Comparison of ENCODE assay signal across 7 mouse cellular contexts in the genomic region with DNA sequence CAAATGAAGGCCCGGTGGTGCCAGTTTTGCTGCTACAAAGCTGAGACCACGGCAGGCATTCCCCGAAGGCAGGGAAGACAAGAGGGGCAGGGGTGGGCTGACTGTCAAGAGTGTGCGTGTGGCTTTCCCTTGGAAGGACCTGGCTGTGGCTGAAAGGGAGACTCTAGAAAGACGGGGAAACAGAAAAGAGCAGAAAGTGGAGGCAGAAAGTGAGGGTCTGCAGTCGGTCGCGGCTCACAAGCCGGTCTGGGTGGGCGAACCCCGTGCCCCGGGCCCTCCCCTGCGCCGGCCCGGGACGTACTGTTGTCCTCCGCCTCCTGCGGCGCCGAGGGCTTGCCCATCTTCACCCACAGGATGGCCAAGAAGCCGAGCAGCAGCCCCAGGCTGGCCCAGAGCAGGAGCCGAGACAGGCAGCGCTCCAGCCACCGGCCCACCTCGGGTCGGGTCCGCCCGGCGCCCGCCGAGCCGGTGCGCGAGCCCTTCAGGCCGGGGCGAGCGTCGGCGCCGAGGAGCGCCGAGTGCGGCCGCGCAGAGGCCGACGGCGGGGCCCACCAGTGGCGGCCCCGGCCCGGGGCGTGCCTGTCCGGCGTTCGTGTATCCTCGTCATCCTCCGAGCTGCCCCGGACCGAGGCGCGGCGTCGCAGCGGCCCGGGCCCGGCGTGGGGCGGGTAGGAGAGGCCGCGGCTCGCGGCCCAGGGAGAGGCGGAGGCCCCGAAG. TPM values are rescaled to one million over a fixed set of nuclear protein-coding genes. Genes with fewer than 3 reads are reported as not detected.
DNase-seq lines count a peak whose midpoint lies in the region; ATAC-seq and TF ChIP-seq lines count a peak whose summit lies in the region.

No protein-coding gene starts in this region.

- no peaks in the 10 kb centered on the region for H3K27me3 ChIP-seq in C2C12 (ENCODE audit: control insufficient read depth, insufficient read depth, insufficient read length)
- no peaks in the 10 kb centered on the region for H3K27me3 ChIP-seq in heart, embryonic 14.5 days (ENCODE audit: control insufficient read depth, insufficient read depth, low read length)
- H3K27me3 ChIP-seq in limb, embryonic 11.5 days (ENCODE audit: control insufficient read depth, insufficient read depth, low read length): no peaks in the 10 kb centered on the region
- H3K27me3 ChIP-seq in midbrain, embryonic 14.5 days (ENCODE audit: control insufficient read depth, insufficient read depth, low read length): no peaks in the 10 kb centered on the region

- peak overlapping the region; percentile 82 for H3K4me3 ChIP-seq in C2C12 (ENCODE audit: insufficient read depth, poor library complexity, severe bottlenecking)
- peak overlapping the region; percentile 68 to 93 for H3K4me3 ChIP-seq in ES-E14 (ENCODE audit: insufficient read depth in 1 of 2, low read depth in 1 of 2, low read length in 2 of 2, poor library complexity in 1 of 2, severe bottlenecking in 1 of 2)
- peak overlapping the region; percentile 83 to 96 for H3K4me3 ChIP-seq in heart, embryonic 14.5 days (ENCODE audit: control insufficient read depth in 1 of 2, insufficient read depth in 1 of 2, low read depth in 1 of 2, low read length in 2 of 2)
- peak overlapping the region; percentile 89 for H3K4me3 ChIP-seq in limb, embryonic 11.5 days (ENCODE audit: low read depth, low read length)
- H3K4me3 ChIP-seq in midbrain, embryonic 14.5 days (replicated peaks; ENCODE audit: low read depth, low read length): peak overlapping the region; percentile 88

- peaks cover 19% of the 10 kb centered on the region for H3K79me3 ChIP-seq in C2C12 (ENCODE audit: low read depth)

- peak overlapping the region; percentile 40; the same call in 1 of the 2 replicates for H3K27ac ChIP-seq in ES-E14 (ENCODE audit: insufficient read depth, low read depth, low read length, poor library complexity, severe bottlenecking)
- peak overlapping the region; percentile 83 to 93 for H3K27ac ChIP-seq in heart, embryonic 14.5 days (replicated peaks in 1 of 2; ENCODE audit: control insufficient read depth in 1 of 2, insufficient read depth in 1 of 2, low read depth in 2 of 2, low read length in 2 of 2)
- peak overlapping the region; percentile 92 for H3K27ac ChIP-seq in limb, embryonic 11.5 days (replicated peaks; ENCODE audit: low read depth, low read length)
- peak overlapping the region; percentile 98 for H3K27ac ChIP-seq in midbrain, embryonic 14.5 days (replicated peaks; ENCODE audit: low read depth, low read length)

- peak overlapping the region; percentile 95 for H3K4me2 ChIP-seq in heart, embryonic 14.5 days (ENCODE audit: low read length)
- H3K4me2 ChIP-seq in limb, embryonic 11.5 days (ENCODE audit: low read depth, severe bottlenecking): peak overlapping the region; percentile 93
- peak overlapping the region; percentile 92 for H3K4me2 ChIP-seq in midbrain, embryonic 14.5 days (ENCODE audit: low read length)

- H3ac ChIP-seq in C2C12 (ENCODE audit: control insufficient read depth, insufficient read length, low read depth): peak overlapping the region; percentile 100

- H3K9ac ChIP-seq in ES-E14 (ENCODE audit: insufficient read depth, low read depth, low read length, poor library complexity, severe bottlenecking): peak overlapping the region; percentile 89
- H3K9ac ChIP-seq in heart, embryonic 14.5 days (ENCODE audit: low read length): peak overlapping the region; percentile 97
- peak overlapping the region; percentile 98 for H3K9ac ChIP-seq in limb, embryonic 11.5 days (ENCODE audit: low read length)
- H3K9ac ChIP-seq in midbrain, embryonic 14.5 days (replicated peaks; ENCODE audit: low read length): peak overlapping the region; percentile 98

- peaks cover 0 to 5% of the 10 kb centered on the region in 2 experiments; a peak in 1 of 4 replicates for H3K4me1 ChIP-seq in ES-E14 (ENCODE audit: control insufficient read depth in 2 of 2, insufficient read depth in 2 of 2, low read length in 2 of 2, poor library complexity in 1 of 2)
- H3K4me1 ChIP-seq in heart, embryonic 14.5 days (ENCODE audit: control insufficient read depth in 2 of 2, insufficient read depth in 2 of 2, low read length in 2 of 2): peaks cover 5 to 12% of the 10 kb centered on the region in 2 experiments; a peak in 3 of 4 replicates
- H3K4me1 ChIP-seq in limb, embryonic 11.5 days (ENCODE audit: control insufficient read depth, insufficient read depth, low read length): peaks cover 57% of the 10 kb centered on the region
- H3K4me1 ChIP-seq in midbrain, embryonic 14.5 days (ENCODE audit: control insufficient read depth, insufficient read depth, low read length): peaks cover 28% of the 10 kb centered on the region

- H3K9me3 ChIP-seq in ES-E14 (ENCODE audit: control insufficient read depth, insufficient read depth, low read depth, low read length): no peaks in the 10 kb centered on the region
- H3K9me3 ChIP-seq in heart, embryonic 14.5 days (ENCODE audit: control insufficient read depth, low read length): 0 out of 2 replicates have a peak, but pooled peaks cover 2% of the 10 kb centered on the region
- no peaks in the 10 kb centered on the region for H3K9me3 ChIP-seq in limb, embryonic 11.5 days (ENCODE audit: control insufficient read depth, low read length)
- no peaks in the 10 kb centered on the region for H3K9me3 ChIP-seq in midbrain, embryonic 14.5 days (ENCODE audit: control insufficient read depth, low read length)

- peak; percentile 48 for ATAC-seq in heart, embryonic 14.5 days (ENCODE audit: insufficient number of reproducible peaks, insufficient read depth, low FRiP score, low read depth)
- ATAC-seq in limb, embryonic 11.5 days (ENCODE audit: insufficient number of reproducible peaks, low FRiP score, low TSS enrichment, low read depth): no peak
- ATAC-seq in midbrain, embryonic 14.5 days (ENCODE audit: low FRiP score, low TSS enrichment): peak; percentile 55

- TF ChIP-seq CTCF in C2C12 (IDR thresholded peaks at IDR 0.05; ENCODE audit: control insufficient read depth, insufficient read depth, insufficient read length): no peak

- WGBS in heart, embryonic 14.5 days: under 1% methylated on average over 73 of the region's 74 CpGs
- under 1% methylated on average over 68 of the region's 74 CpGs for WGBS in limb, embryonic 11.5 days
- WGBS in midbrain, embryonic 14.5 days: under 1% methylated on average over 71 of the region's 74 CpGs

- H3K36me3 ChIP-seq in C2C12 (ENCODE audit: control insufficient read depth, insufficient read depth) (peaks cover 35% of the 10 kb centered on the region), ES-E14 (ENCODE audit: control insufficient read depth, insufficient read depth, low read length, poor library complexity, severe bottlenecking) (no peaks in the 10 kb centered on the region; the same call in 1 of the 2 replicates)
- peaks cover 39% of the 10 kb centered on the region for H3K36me3 ChIP-seq in heart, embryonic 14.5 days (ENCODE audit: control insufficient read depth, insufficient read depth, low read length)
- H3K36me3 ChIP-seq in limb, embryonic 11.5 days (ENCODE audit: control insufficient read depth, insufficient read depth, low read length): peaks cover 11% of the 10 kb centered on the region; the same call in 1 of the 2 replicates
- H3K36me3 ChIP-seq in midbrain, embryonic 14.5 days (ENCODE audit: control insufficient read depth, insufficient read depth, low read length): peaks cover 33% of the 10 kb centered on the region

- in situ Hi-C loops in ES-E14 (cut with MboI; ENCODE audit: low sequenced_read_pairs in 2 of 2, unreplicated experiment in 2 of 2): no loop called here

- DNase-seq in ES-E14 (ENCODE audit: low read depth, low spot score): no peak
- DNase-seq in cerebellum, postnatal 36 days: peak; percentile 47 to 48
- peak; percentile 56 for DNase-seq in limb, embryonic 11.5 days (ENCODE audit: low spot score)
- DNase-seq in midbrain, embryonic 14.5 days: peak; percentile 57
- no peak for DNase-seq in layer of hippocampus, postnatal 36 days

- H3K79me2 ChIP-seq in C2C12 (ENCODE audit: control insufficient read depth, insufficient read depth): peaks cover 52% of the 10 kb centered on the region

TF ChIP-seq in C2C12, 6 proteins besides CTCF, POLR2A, EP300 and RAD21:
- no peak for TF ChIP-seq FOSL1 (IDR thresholded peaks at IDR 0.05; ENCODE audit: insufficient read depth, low read length, poor library complexity, severe bottlenecking)
- no peak for TF ChIP-seq USF1 (IDR thresholded peaks at IDR 0.05; ENCODE audit: low read depth)
- TF ChIP-seq MAX (IDR thresholded peaks at IDR 0.05): no peak
- TF ChIP-seq MYOD1 (IDR thresholded peaks at IDR 0.05; ENCODE audit: control insufficient read depth, insufficient read length, low read depth): no peak
- no peak for TF ChIP-seq MYOG (IDR thresholded peaks at IDR 0.05; ENCODE audit: control insufficient read depth, extremely low read depth, insufficient read length)
- no peak for TF ChIP-seq CEBPB (IDR thresholded peaks at IDR 0.05; ENCODE audit: low read depth)

TF ChIP-seq in ES-E14, 5 proteins besides CTCF, POLR2A, EP300 and RAD21:
- TF ChIP-seq ZNF384 (IDR thresholded peaks at IDR 0.05; ENCODE audit: low read depth, low read length) (no peak), ZC3H11A (IDR thresholded peaks at IDR 0.05; ENCODE audit: borderline replicate concordance, low read depth, low read length) (no peak), CHD2 (IDR thresholded peaks at IDR 0.05; ENCODE audit: low read depth, low read length) (no peak), MAFK (IDR thresholded peaks at IDR 0.05; ENCODE audit: insufficient read depth, low read depth, low read length) (no peak), HCFC1 (IDR thresholded peaks at IDR 0.05; ENCODE audit: borderline replicate concordance, insufficient read depth, low read length) (no peak)

RNA-seq across cellular contexts. Expression of a gene that starts 0.8 kb away (rescaled TPM):
- 45.9 TPM for polyA plus RNA-seq in C2C12 (2012; fragmentation: generic; extraction: Trizol)
- 51.8 and 87.8 TPM in 2 replicates for total RNA-seq in ES-E14 (2012; rRNA removed)
- 9.1 and 12.8 TPM in 2 replicates for polyA plus RNA-seq in heart, embryonic 14.5 days (2014; fragmentation: Nextera tagmentation; extraction: Ambion mirVana)
- polyA plus RNA-seq in limb, embryonic 11.5 days (2014; fragmentation: Nextera tagmentation; extraction: Ambion mirVana): 14.2 and 15.8 TPM in 2 replicates
- 20.8 and 30.7 TPM in 2 replicates for polyA plus RNA-seq in midbrain, embryonic 14.5 days (2014; fragmentation: Nextera tagmentation; extraction: Ambion mirVana)
- total RNA-seq in layer of hippocampus, postnatal 36 days (2021): 10 to 100 TPM; 44.5 to 46.8 TPM

RNA-seq across cellular contexts. Expression of a gene that starts 35.9 kb away (rescaled TPM):
- polyA plus RNA-seq in C2C12 (2012; fragmentation: generic; extraction: Trizol): 0.08 TPM
- 0.27 TPM in 1 of 2 replicates, not detected in the other for total RNA-seq in ES-E14 (2012; rRNA removed)
- 0.22 and 0.32 TPM in 2 replicates for polyA plus RNA-seq in heart, embryonic 14.5 days (2014; fragmentation: Nextera tagmentation; extraction: Ambion mirVana)
- 0.13 and 0.20 TPM in 2 replicates for polyA plus RNA-seq in limb, embryonic 11.5 days (2014; fragmentation: Nextera tagmentation; extraction: Ambion mirVana)
- polyA plus RNA-seq in midbrain, embryonic 14.5 days (2014; fragmentation: Nextera tagmentation; extraction: Ambion mirVana): 0.20 and 0.36 TPM in 2 replicates
- under 1 TPM in 1 of 2 experiments, not detected in 1; 0.27 TPM for total RNA-seq in layer of hippocampus, postnatal 36 days (2021)

Comparison
In these comparisons a context has a peak if more than half of its experiments do, and no peak if none do; other contexts are left out.
1. DNase-seq: peak in cerebellum, postnatal 36 days (2 of 2), limb, embryonic 11.5 days (single experiment) and midbrain, embryonic 14.5 days (single experiment); none in ES-E14 (single experiment) and layer of hippocampus, postnatal 36 days (0 of 2).
2. H3K27ac ChIP-seq: peak in every context shown above with its lines; median percentile 98 in midbrain, embryonic 14.5 days; 92 in limb, embryonic 11.5 days; 88 in heart, embryonic 14.5 days; 40 in ES-E14.
3. Peak in every context shown above with its lines, with median percentiles within 50 percentile points of each other: H3K4me3 ChIP-seq, H3K9ac ChIP-seq and H3K4me2 ChIP-seq.